Mouse (Mus musculus) liver, embryonic 13.5 days (tissue): ENCODE measurements around the gene Tpst1. TPM values are rescaled to one million over a fixed set of nuclear protein-coding genes. Genes with fewer than 3 reads are reported as not detected.

ENCODE experiments used
- ATAC-seq: fragments of 200-750 bp; cut with Nextera tagmentation; 2 replicates; pipeline ENCODE4 v1.8.0; 2017; ENCODE audit warnings: low read depth, mild to moderate bottlenecking, moderate number of reproducible peaks, moderate library complexity
- DNase-seq: peaks from one replicate; pipeline ENCODE4 v3.0.0; 2022
- H3K27ac ChIP-seq: fragments of 300-500 bp; sonication (generic); 2 replicates; pipeline ENCODE4 v1.5.1; 2015; ENCODE audit warnings: moderate library complexity, mild to moderate bottlenecking, inconsistent platforms
- H3K27me3 ChIP-seq: fragments of 300-500 bp; sonication (generic); 2 replicates; pipeline ENCODE4 v1.6.1; 2015; ENCODE audit warnings: mild to moderate bottlenecking, inconsistent platforms
- H3K36me3 ChIP-seq: fragments of 300-500 bp; sonication (generic); 2 replicates; pipeline ENCODE4 v1.6.1; 2015; ENCODE audit warnings: mild to moderate bottlenecking, inconsistent platforms
- H3K4me1 ChIP-seq: fragments of 300-500 bp; sonication (generic); replicated peaks from 2 replicates; pipeline ENCODE4 v1.6.1; 2015; ENCODE audit warnings: inconsistent platforms
- H3K4me2 ChIP-seq: fragments of 300-500 bp; sonication (generic); 2 replicates; pipeline ENCODE4 v1.6.1; 2015; ENCODE audit warnings: inconsistent platforms, mild to moderate bottlenecking, moderate library complexity
- H3K4me3 ChIP-seq: fragments of 300-500 bp; sonication (generic); replicated peaks from 2 replicates; pipeline ENCODE4 v1.5.1; 2015; ENCODE audit warnings: mild to moderate bottlenecking, inconsistent platforms
- H3K9ac ChIP-seq: fragments of 300-500 bp; sonication (generic); 2 replicates; pipeline ENCODE4 v1.6.1; 2015; ENCODE audit warnings: mild to moderate bottlenecking, inconsistent platforms
- H3K9me3 ChIP-seq: fragments of 300-500 bp; sonication (generic); replicated peaks from 2 replicates; pipeline ENCODE4 v1.6.1; 2016; ENCODE audit warnings: inconsistent platforms
- WGBS: fragments of 180-500 bp; shearing (Covaris S2); methylation state at CpG from one replicate; pipeline ENCODE4 v1.1.7; 2015; ENCODE audit not compliant: insufficient replicate concordance; 5-methylcytosine and 5-hydroxymethylcytosine counted together
- polyA plus RNA-seq: library from polyadenylated mRNA; unstranded; fragments of >200 nt; fragmentation: Nextera tagmentation; extraction: Ambion mirVana; gene quantifications from 2 replicates; pipeline ENCODE4 v1.2.1, GENCODE M21; 2015

Gene Tpst1
- polyA plus RNA-seq, 1 experiment from 2014 or later, result 27.2 TPM

- H3K9me3 ChIP-seq, result no peaks in the 10 kb centered on the region
- peak overlapping the region; percentile 96 for H3K4me2 ChIP-seq
- peak overlapping the region; percentile 83 for H3K4me3 ChIP-seq
- ATAC-seq, result no peak
- WGBS, result 56% methylated on average over 8 of the region's 8 CpGs
- peak overlapping the region; percentile 88 for H3K9ac ChIP-seq
- H3K27ac ChIP-seq, result peak overlapping the region; percentile 98
- no peak for DNase-seq
- peaks cover 10% of the 10 kb centered on the region; the same call in 1 of the 2 replicates for H3K27me3 ChIP-seq
- peaks cover 39% of the 10 kb centered on the region for H3K4me1 ChIP-seq
- H3K36me3 ChIP-seq, result peaks cover 30% of the 10 kb centered on the region
Observed at GRCm38 (mm10) chr5:130145961-130146360, 72.8 kb downstream of the Tpst1 start.

GRCm38 (mm10) chr5:130149726-130150310 lies 76.7 kb downstream of the Tpst1 start:
- no peak overlapping the region for H3K27ac ChIP-seq
- H3K36me3 ChIP-seq, result peaks cover 59% of the 10 kb centered on the region
- WGBS, result 84% methylated on average over 7 of the region's 7 CpGs

DNA sequence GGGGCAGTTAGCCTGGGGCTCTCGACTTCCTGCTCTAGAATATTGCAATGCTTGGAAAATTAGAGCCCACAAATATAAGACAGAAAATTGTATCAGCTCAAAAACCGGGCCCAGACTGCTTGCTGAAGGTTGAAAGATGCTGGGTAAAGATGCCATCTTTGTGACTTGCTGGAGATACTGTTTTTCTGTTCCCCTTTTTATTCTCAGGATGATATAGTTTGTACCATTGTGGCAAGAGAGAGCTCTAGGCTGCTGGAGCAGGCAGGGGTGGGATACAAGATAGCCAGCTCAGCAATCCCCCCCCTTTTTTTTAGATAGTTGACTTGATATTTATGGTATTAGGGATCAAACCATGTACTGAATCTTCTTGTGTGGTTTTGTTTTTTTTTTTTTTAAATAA lies 81.2 kb downstream of the Tpst1 start:
- DNase-seq, result no peak
- Histone ChIP-seq H3K27ac (no peak overlapping the region), H3K4me3 (no peak overlapping the region), H3K9me3 (no peaks in the 10 kb centered on the region), H3K9ac (no peak overlapping the region), H3K36me3 (peaks cover 40% of the 10 kb centered on the region), H3K4me2 (no peak overlapping the region), H3K27me3 (no peaks in the 10 kb centered on the region), H3K4me1 (no peaks in the 10 kb centered on the region; the same call in 1 of the 2 replicates)
- WGBS, result 69% methylated on average over 2 of the region's 2 CpGs
- ATAC-seq, result no peak

More at GRCm38 (mm10) chr5:130149726-130150310, 76.7 kb downstream of the Tpst1 start:
- Histone ChIP-seq H3K9ac (no peak overlapping the region), H3K4me2 (no peak overlapping the region), H3K9me3 (no peaks in the 10 kb centered on the region), H3K4me1 (peaks cover 25% of the 10 kb centered on the region), H3K4me3 (no peak overlapping the region), H3K27me3 (no peaks in the 10 kb centered on the region)
- DNase-seq (no peak), ATAC-seq (no peak)

DNA sequence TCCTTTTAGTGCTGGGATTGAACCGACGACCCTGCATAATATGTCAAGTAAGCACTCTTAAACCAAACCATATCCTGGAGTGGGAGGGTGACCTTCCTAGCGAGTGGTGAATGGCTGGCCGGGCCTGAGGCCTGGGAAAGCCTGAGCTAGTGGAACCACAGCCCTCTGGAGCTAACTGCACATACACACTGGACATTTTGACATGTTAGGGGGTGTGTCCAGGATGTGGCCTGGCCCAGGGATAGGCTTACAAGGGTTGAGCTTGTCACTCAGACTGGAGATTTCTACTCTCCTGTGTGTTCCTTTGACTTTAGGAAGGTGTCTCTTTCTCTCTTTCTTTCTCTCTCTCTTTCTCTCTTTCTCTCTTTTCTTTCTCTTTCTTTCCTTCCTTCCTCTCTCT lies 85.4 kb downstream of the Tpst1 start:
- H3K27me3 ChIP-seq, result no peaks in the 10 kb centered on the region
- H3K9ac ChIP-seq, result no peak overlapping the region
- ATAC-seq (no peak), DNase-seq (no peak)
- H3K4me1 ChIP-seq, result peaks cover 12% of the 10 kb centered on the region
- no peaks in the 10 kb centered on the region for H3K9me3 ChIP-seq
- H3K4me3 ChIP-seq, result no peak overlapping the region
- no peak overlapping the region for H3K27ac ChIP-seq
- H3K4me2 ChIP-seq, result no peak overlapping the region
- H3K36me3 ChIP-seq, result peaks cover 6% of the 10 kb centered on the region
- WGBS, result 60% methylated on average over 4 of the region's 4 CpGs

GRCm38 (mm10) chr5:130159761-130160201 lies 86.7 kb downstream of the Tpst1 start:
- Histone ChIP-seq H3K36me3 (no peaks in the 10 kb centered on the region), H3K27ac (no peak overlapping the region), H3K4me3 (no peak overlapping the region), H3K27me3 (no peaks in the 10 kb centered on the region), H3K4me2 (no peak overlapping the region), H3K9me3 (no peaks in the 10 kb centered on the region), H3K4me1 (peaks cover 24% of the 10 kb centered on the region), H3K9ac (no peak overlapping the region)
- WGBS, result 41% methylated on average over 7 of the region's 7 CpGs
- DNase-seq, result no peak
- no peak for ATAC-seq

DNA sequence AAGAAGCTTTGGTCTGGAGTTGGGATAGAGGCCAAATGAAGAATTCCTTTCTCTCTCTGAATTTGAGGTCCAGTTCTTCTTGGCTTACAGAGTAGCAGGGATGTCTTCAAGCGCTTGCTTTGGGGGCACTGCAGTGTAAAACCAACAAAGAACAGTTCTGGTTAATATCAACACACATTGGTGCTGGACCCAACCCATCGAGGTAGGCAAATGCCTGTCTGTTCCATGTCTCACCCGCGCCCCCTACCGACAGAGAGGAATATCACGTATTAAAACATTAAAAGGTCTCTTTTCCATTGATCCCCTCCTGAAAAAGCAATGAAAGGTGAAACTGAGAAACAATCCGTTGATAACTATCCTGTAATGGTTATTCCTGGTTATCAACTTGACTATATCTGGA lies 90.5 kb downstream of the Tpst1 start:
- Histone ChIP-seq H3K4me1 (peaks cover 42% of the 10 kb centered on the region), H3K27me3 (no peaks in the 10 kb centered on the region), H3K36me3 (no peaks in the 10 kb centered on the region), H3K27ac (no peak overlapping the region), H3K4me2 (no peak overlapping the region), H3K9ac (no peak overlapping the region), H3K4me3 (no peak overlapping the region), H3K9me3 (no peaks in the 10 kb centered on the region)
- peak; percentile 72 for DNase-seq
- WGBS, result under 1% methylated on average over 7 of the region's 7 CpGs
- ATAC-seq, result peak; percentile 44; the same call in 1 of the 2 replicates

- Histone ChIP-seq H3K4me1 (peaks cover 57% of the 10 kb centered on the region), H3K4me3 (no peak overlapping the region), H3K9ac (no peak overlapping the region), H3K4me2 (no peak overlapping the region), H3K36me3 (no peaks in the 10 kb centered on the region), H3K9me3 (no peaks in the 10 kb centered on the region), H3K27me3 (no peaks in the 10 kb centered on the region), H3K27ac (peak overlapping the region; percentile 37)
- ATAC-seq, result peak; percentile 57
- DNase-seq, result no peak
- 36% methylated on average over 4 of the region's 4 CpGs for WGBS
Observed at GRCm38 (mm10) chr5:130165213-130165612, 92.1 kb downstream of the Tpst1 start.

DNA sequence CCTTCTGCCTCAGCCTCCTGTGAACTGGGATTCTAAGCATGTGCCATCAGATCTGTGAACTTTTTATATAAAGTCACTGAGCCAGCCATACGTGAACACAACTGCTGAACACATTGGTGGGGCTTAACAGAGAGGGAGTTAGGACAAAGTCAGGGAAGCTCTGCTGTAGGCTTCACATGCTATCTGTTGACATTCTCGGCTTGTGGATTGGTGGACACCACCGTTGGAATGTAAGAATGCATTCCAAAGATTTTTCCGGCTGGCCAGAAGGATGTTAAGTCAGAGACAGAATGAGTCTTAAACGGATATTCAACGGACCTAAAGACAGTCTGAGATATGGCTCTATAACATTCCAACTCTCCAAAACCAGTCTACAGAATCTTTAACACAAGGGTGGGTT lies 96.0 kb downstream of the Tpst1 start:
- H3K9ac ChIP-seq, result no peak overlapping the region
- 74% methylated on average over 6 of the region's 6 CpGs for WGBS
- ATAC-seq, result no peak
- no peaks in the 10 kb centered on the region for H3K9me3 ChIP-seq
- no peaks in the 10 kb centered on the region for H3K27me3 ChIP-seq
- no peak overlapping the region for H3K4me3 ChIP-seq
- DNase-seq, result no peak
- H3K36me3 ChIP-seq, result no peaks in the 10 kb centered on the region
- H3K4me2 ChIP-seq, result no peak overlapping the region
- peak overlapping the region; percentile 100 for H3K27ac ChIP-seq
- peaks cover 68% of the 10 kb centered on the region for H3K4me1 ChIP-seq

- Histone ChIP-seq H3K27ac (peak overlapping the region; percentile 100), H3K9me3 (no peaks in the 10 kb centered on the region), H3K4me3 (peak overlapping the region; percentile 96), H3K36me3 (no peaks in the 10 kb centered on the region), H3K4me2 (peak overlapping the region; percentile 85), H3K27me3 (no peaks in the 10 kb centered on the region), H3K9ac (peak overlapping the region; percentile 99), H3K4me1 (peaks cover 68% of the 10 kb centered on the region)
- DNase-seq, result peak; percentile 84
- 2% methylated on average over 6 of the region's 6 CpGs for WGBS
- peak; percentile 84 for ATAC-seq
Observed at GRCm38 (mm10) chr5:130170666-130171422, 97.7 kb downstream of the Tpst1 start.

DNA sequence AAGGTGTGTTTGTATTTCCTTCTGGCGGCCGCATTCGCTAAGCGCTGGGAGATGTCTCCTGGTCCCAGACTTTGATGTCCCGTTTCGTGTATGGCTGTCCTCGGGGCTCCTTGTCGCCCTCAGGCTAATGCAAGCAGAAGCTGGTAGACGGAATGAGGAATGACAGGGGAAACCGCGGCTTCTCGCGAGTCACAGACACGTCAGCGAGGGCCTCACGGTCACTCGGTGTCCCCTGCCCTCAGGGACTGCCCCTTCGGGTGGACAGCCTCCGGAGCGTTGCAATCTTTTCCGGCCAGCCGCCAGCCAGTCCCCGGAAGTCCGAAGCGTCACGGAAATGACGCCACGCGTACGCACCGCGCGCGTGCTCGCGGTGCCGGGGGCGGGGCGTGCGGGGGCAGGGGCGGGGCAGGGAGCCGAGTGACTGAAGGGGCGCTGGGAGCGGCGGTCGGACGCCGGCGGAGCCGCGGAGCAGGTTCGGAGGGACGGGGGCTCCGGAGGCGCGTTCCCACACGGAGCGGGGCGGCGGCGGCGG lies 98.4 kb downstream of the Tpst1 start, which contains the start of gene Rabgef1:
TSS of gene Rabgef1 (plus strand) at position 376 of the 532 bp plus-strand sequence.
- Histone ChIP-seq H3K4me3 (peak within 1 kb of the TSS; percentile 96), H3K27ac (peak within 1 kb of the TSS; percentile 100), H3K9ac (peak within 1 kb of the TSS; percentile 99), H3K4me2 (peak within 1 kb of the TSS; percentile 85), H3K36me3 (no peaks in the 10 kb centered on the region), H3K27me3 (no peaks in the 10 kb centered on the region), H3K4me1 (peaks cover 73% of the 10 kb centered on the region), H3K9me3 (no peaks in the 10 kb centered on the region)
- ATAC-seq (peak; percentile 86), DNase-seq (peak; percentile 87)
- WGBS, result under 1% methylated on average over 57 of the region's 62 CpGs

DNA sequence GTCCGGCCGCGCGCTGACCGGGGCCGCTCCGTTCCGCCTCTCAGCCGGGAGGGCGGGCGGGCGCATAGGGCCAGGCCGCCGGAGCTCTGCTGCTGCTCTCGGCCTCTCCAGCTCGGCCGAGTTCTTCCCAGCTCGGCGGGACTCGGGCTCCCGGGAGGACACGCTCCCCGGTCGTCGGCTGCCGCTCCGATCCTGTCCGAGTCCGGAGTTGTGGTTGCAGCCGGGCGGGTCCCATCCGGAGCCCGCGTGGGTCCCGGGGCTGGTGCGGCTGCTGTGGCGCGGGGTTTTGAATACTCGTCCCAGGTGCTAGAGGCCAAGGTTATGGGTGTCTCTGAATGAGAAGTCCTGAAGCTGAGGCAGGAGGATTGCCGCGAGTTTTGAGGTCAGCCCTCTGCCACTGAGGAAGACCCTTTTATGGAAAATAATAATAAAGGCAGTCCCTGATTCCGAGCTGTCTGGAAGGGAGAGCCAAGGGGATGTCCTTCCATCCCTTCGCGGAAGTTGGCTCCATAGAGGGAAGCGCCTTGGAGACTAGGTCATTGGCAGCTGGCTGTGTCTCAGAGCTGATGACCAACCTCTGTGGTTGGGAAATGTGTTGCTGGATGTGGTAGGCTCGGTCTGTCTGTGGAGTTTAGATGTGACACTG lies 99.0 kb downstream of the Tpst1 start:
- Histone ChIP-seq H3K9me3 (no peaks in the 10 kb centered on the region), H3K27me3 (no peaks in the 10 kb centered on the region), H3K4me1 (peaks cover 71% of the 10 kb centered on the region), H3K4me2 (peak overlapping the region; percentile 85), H3K4me3 (peak overlapping the region; percentile 96), H3K9ac (peak overlapping the region; percentile 99), H3K27ac (peak overlapping the region; percentile 100), H3K36me3 (no peaks in the 10 kb centered on the region)
- DNase-seq, result no peak
- under 1% methylated on average over 38 of the region's 46 CpGs for WGBS
- no peak for ATAC-seq
